Mouse (Mus musculus): ENCODE measurements at regions not wholly inside any gene's neighbourhood (a gene's known extent, or its start where the extent isn't known, plus 50 kb on each side); places are given as distances from the start of the nearest gene placed in this dataset.

DNA sequence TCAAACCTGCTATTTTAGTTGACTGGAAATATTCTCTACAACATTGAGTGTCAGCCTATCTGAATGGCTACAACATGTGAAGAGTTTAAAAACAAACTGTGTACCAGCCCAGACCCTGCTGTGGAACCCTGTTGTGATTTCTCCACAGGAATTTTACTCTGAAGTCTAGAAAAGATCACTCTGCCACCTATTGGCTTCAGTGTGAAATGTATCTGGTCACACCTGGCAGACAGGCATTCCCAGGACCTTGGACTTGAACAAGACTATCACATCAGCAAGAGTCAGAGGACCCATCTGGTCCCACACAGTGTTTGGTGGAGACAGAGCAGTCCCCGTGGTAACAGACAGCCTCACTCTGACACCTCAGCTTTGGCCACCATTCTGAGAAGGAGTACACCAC is 311.3 kb upstream of the Runx1 start:
- DNase-seq (ENCODE audit: low spot score): peak; percentile 40
- Histone ChIP-seq H3K27ac (no peak overlapping the region), H3K9ac (ENCODE audit: low read depth, low read length) (no peak overlapping the region), H3K36me3 (ENCODE audit: insufficient read depth, low read length) (no peaks in the 10 kb centered on the region), H3K9me3 (replicated peaks; ENCODE audit: low read length) (no peaks in the 10 kb centered on the region), H3K4me2 (ENCODE audit: low read length) (no peak overlapping the region), H3K27me3 (ENCODE audit: insufficient read depth, low read length) (no peaks in the 10 kb centered on the region), H3K4me3 (replicated peaks; ENCODE audit: low read depth, low read length) (no peak overlapping the region), H3K4me1 (replicated peaks; ENCODE audit: insufficient read depth, low read length) (no peaks in the 10 kb centered on the region)
- peak; percentile 72 for TF ChIP-seq CTCF (IDR thresholded peaks at IDR 0.05; ENCODE audit: low read depth)
- no peak for ATAC-seq (replicated peaks; ENCODE audit: low FRiP score, low read depth)
- 33% methylated on average over 1 of the region's 1 CpGs for WGBS

DNA sequence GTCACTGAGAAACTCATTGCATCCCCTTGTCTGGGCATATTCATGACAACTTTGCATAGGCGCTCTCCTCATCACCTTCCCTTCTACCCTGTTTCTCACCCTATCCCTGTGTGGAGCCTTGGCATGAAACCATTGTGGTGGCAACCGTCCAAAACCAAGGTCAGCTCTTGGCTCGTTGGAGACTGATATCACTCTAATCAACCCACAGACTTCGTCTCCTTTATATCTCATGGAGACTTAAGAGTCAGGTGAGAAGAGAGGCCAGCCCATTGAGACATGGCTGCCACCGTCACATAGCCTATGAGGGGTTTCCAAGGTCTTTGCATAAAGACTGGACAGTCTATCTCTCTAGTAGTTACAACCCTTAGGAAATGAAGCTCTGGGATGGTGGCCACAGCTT is 305.5 kb upstream of the Runx1 start:
- no peak for DNase-seq (ENCODE audit: low spot score)
- Histone ChIP-seq H3K4me3 (replicated peaks; ENCODE audit: low read depth, low read length) (no peak overlapping the region), H3K9ac (ENCODE audit: low read depth, low read length) (no peak overlapping the region), H3K4me1 (replicated peaks; ENCODE audit: insufficient read depth, low read length) (no peaks in the 10 kb centered on the region), H3K27me3 (ENCODE audit: insufficient read depth, low read length) (no peaks in the 10 kb centered on the region), H3K36me3 (ENCODE audit: insufficient read depth, low read length) (no peaks in the 10 kb centered on the region), H3K4me2 (ENCODE audit: low read length) (no peak overlapping the region), H3K27ac (no peak overlapping the region), H3K9me3 (replicated peaks; ENCODE audit: low read length) (no peaks in the 10 kb centered on the region)
- TF ChIP-seq CTCF (IDR thresholded peaks at IDR 0.05; ENCODE audit: low read depth): no peak
- WGBS: 79% methylated on average over 5 of the region's 5 CpGs
- no peak for ATAC-seq (replicated peaks; ENCODE audit: low FRiP score, low read depth)

- H3K4me1 ChIP-seq (replicated peaks; ENCODE audit: insufficient read depth, low read length): no peaks in the 10 kb centered on the region
- 63% methylated on average over 6 of the region's 6 CpGs for WGBS
- no peaks in the 10 kb centered on the region for H3K27me3 ChIP-seq (ENCODE audit: insufficient read depth, low read length)
- H3K9ac ChIP-seq (ENCODE audit: low read depth, low read length): no peak overlapping the region
- H3K9me3 ChIP-seq (replicated peaks; ENCODE audit: low read length): no peaks in the 10 kb centered on the region
- H3K27ac ChIP-seq: no peak overlapping the region
- ATAC-seq (replicated peaks; ENCODE audit: low FRiP score, low read depth): no peak
- no peak overlapping the region for H3K4me2 ChIP-seq (ENCODE audit: low read length)
- no peak for DNase-seq (ENCODE audit: low spot score)
- no peak overlapping the region for H3K4me3 ChIP-seq (replicated peaks; ENCODE audit: low read depth, low read length)
- H3K36me3 ChIP-seq (ENCODE audit: insufficient read depth, low read length): no peaks in the 10 kb centered on the region
- no peak for TF ChIP-seq CTCF (IDR thresholded peaks at IDR 0.05; ENCODE audit: low read depth)
Observed at GRCm38 (mm10) chr16:93130622-93131021, 304.7 kb upstream of the Runx1 start.

- Histone ChIP-seq H3K27me3 (ENCODE audit: insufficient read depth, low read length) (no peaks in the 10 kb centered on the region), H3K27ac (no peak overlapping the region), H3K36me3 (ENCODE audit: insufficient read depth, low read length) (no peaks in the 10 kb centered on the region), H3K4me1 (replicated peaks; ENCODE audit: insufficient read depth, low read length) (no peaks in the 10 kb centered on the region), H3K9ac (ENCODE audit: low read depth, low read length) (no peak overlapping the region), H3K4me2 (ENCODE audit: low read length) (no peak overlapping the region), H3K4me3 (replicated peaks; ENCODE audit: low read depth, low read length) (no peak overlapping the region), H3K9me3 (replicated peaks; ENCODE audit: low read length) (no peaks in the 10 kb centered on the region)
- no peak for TF ChIP-seq CTCF (IDR thresholded peaks at IDR 0.05; ENCODE audit: low read depth)
- WGBS: 46% methylated on average over 7 of the region's 8 CpGs
- no peak for DNase-seq (ENCODE audit: low spot score)
- ATAC-seq (replicated peaks; ENCODE audit: low FRiP score, low read depth): no peak
Observed at GRCm38 (mm10) chr16:93123707-93124106, 297.8 kb upstream of the Runx1 start.

GRCm38 (mm10) chr16:93116111-93116969 is 290.4 kb upstream of the Runx1 start:
- Histone ChIP-seq H3K4me2 (ENCODE audit: low read length) (no peak overlapping the region), H3K4me3 (replicated peaks; ENCODE audit: low read depth, low read length) (no peak overlapping the region), H3K36me3 (ENCODE audit: insufficient read depth, low read length) (no peaks in the 10 kb centered on the region), H3K9me3 (replicated peaks; ENCODE audit: low read length) (no peaks in the 10 kb centered on the region), H3K27ac (no peak overlapping the region), H3K4me1 (replicated peaks; ENCODE audit: insufficient read depth, low read length) (no peaks in the 10 kb centered on the region), H3K9ac (ENCODE audit: low read depth, low read length) (no peak overlapping the region), H3K27me3 (ENCODE audit: insufficient read depth, low read length) (no peaks in the 10 kb centered on the region)
- no peak for ATAC-seq (replicated peaks; ENCODE audit: low FRiP score, low read depth)
- WGBS: 82% methylated on average over 16 of the region's 16 CpGs
- no peak for DNase-seq (ENCODE audit: low spot score)
- no peak for TF ChIP-seq CTCF (IDR thresholded peaks at IDR 0.05; ENCODE audit: low read depth)

DNA sequence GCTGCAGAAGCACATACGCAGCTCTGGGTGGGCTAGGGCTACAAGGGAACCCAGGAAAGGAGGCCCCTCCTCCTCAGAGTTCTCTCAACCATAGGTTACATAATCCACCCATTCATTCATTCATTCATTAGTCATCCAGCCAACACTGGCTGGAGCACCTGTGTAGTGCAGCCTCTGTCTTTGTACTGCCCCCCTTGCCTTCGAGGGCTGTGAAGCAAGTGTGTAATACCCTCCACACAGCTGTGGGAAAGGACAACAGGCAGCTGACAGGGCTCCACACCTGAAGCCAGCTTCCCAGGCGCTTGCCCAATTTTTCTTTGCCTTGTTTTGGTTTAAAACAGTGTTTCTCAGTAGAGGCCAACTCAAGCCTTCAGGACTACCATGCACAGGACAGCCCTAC is 285.0 kb upstream of the Runx1 start:
- H3K4me2 ChIP-seq (ENCODE audit: low read length): no peak overlapping the region
- no peak overlapping the region for H3K4me3 ChIP-seq (replicated peaks; ENCODE audit: low read depth, low read length)
- no peak overlapping the region for H3K9ac ChIP-seq (ENCODE audit: low read depth, low read length)
- no peak for DNase-seq (ENCODE audit: low spot score)
- H3K36me3 ChIP-seq (ENCODE audit: insufficient read depth, low read length): no peaks in the 10 kb centered on the region
- no peaks in the 10 kb centered on the region for H3K4me1 ChIP-seq (replicated peaks; ENCODE audit: insufficient read depth, low read length)
- no peaks in the 10 kb centered on the region for H3K27me3 ChIP-seq (ENCODE audit: insufficient read depth, low read length)
- WGBS: 83% methylated on average over 3 of the region's 3 CpGs
- H3K9me3 ChIP-seq (replicated peaks; ENCODE audit: low read length): no peaks in the 10 kb centered on the region
- TF ChIP-seq CTCF (IDR thresholded peaks at IDR 0.05; ENCODE audit: low read depth): no peak
- no peak for ATAC-seq (replicated peaks; ENCODE audit: low FRiP score, low read depth)
- no peak overlapping the region for H3K27ac ChIP-seq

- H3K36me3 ChIP-seq (ENCODE audit: insufficient read depth, low read length): no peaks in the 10 kb centered on the region
- ATAC-seq (replicated peaks; ENCODE audit: low FRiP score, low read depth) (no peak), DNase-seq (ENCODE audit: low spot score) (no peak)
- no peaks in the 10 kb centered on the region for H3K9me3 ChIP-seq (replicated peaks; ENCODE audit: low read length)
- H3K27ac ChIP-seq: no peak overlapping the region
- 72% methylated on average over 6 of the region's 6 CpGs for WGBS
- H3K4me1 ChIP-seq (replicated peaks; ENCODE audit: insufficient read depth, low read length): no peaks in the 10 kb centered on the region
- TF ChIP-seq CTCF (IDR thresholded peaks at IDR 0.05; ENCODE audit: low read depth): no peak
- H3K9ac ChIP-seq (ENCODE audit: low read depth, low read length): no peak overlapping the region
- H3K4me2 ChIP-seq (ENCODE audit: low read length): no peak overlapping the region
- H3K4me3 ChIP-seq (replicated peaks; ENCODE audit: low read depth, low read length): no peak overlapping the region
- no peaks in the 10 kb centered on the region for H3K27me3 ChIP-seq (ENCODE audit: insufficient read depth, low read length)
Observed at GRCm38 (mm10) chr16:93110451-93110850, 284.5 kb upstream of the Runx1 start.

All from kidney, postnatal 0 days (tissue).